Mouse (Mus musculus) lung, adult 18-20 months (tissue): ENCODE results near the gene Spred3.
"Not testable (repeated sequence)": the region's sequence is repeated elsewhere in the genome, so short reads cannot be mapped to it uniquely, and the experiment has no call there.

Experiments used
- DNase-seq, 2 experiments: peaks; one replicate each; pipeline ENCODE4 v3.0.0; 2022; ENCODE audit warnings: mixed read lengths in 2 of 2

The Spred3 gene

GRCm38 (mm10) chr7:29168791-29169230 lies 1.4 kb downstream of the Spred3 start:
- no peak for DNase-seq

- no peak for DNase-seq
Observed at GRCm38 (mm10) chr7:29168121-29168695, 2.0 kb downstream of the Spred3 start.

DNA sequence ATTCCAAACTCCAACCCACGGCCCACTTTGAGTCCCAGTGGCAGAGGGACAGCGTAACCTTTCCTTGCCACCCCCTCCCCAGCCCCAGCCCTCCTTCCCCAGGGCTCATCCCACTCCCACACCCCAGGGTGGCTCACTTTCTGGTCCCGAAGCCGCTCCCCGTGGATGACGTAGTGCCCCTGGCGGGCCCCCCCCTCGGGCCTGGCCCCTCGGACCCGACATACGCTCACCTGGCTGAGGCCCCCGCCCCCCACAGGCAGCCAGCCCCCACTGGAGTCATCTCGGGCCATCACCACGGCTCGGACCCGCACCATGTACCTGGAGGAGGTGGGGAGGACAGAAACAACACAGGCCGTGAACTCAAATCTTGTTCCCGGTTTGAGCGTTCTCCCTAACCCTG lies 2.6 kb downstream of the Spred3 start:
- DNase-seq, result no peak

DNA sequence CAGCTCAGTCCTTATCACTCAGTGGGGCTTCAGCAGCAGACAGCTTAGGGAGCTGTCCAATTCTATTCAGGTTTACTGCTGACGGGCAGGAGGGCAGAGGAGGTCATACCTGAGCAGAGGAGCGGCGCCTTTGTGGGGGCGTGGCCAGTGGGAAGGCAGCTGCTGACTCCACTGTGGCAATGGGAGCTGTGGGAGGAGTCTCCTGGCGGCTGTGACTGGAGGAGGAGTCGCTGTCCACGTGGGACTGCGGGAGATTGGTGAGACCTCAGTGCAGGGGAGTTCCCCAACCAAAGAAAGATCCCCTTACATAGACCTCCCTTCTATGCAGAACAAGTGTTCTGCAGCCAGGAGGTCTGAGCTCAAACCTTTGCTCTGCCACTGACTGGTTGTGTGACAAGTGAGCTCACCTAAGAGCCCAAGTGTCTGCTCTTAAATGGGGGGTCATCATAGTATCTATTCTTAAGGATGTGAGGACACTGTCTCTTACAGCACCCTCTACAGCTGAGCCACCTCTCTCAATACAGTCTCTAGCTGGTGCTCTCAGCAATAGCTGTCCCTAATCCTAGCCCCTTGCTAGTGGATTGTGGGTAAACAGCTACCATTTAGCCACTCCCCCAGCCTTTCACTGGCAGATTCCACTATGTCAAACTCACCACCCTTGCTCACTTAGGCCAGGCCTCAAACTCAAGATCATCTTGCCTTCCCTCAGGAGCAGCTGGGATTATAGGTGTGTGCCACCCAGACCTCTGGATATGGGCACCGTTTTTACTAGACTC lies 7.3 kb downstream of the Spred3 start:
- peak; percentile 85 to 91 for DNase-seq

- peak in 1 of 2 experiments; percentile 41 for DNase-seq
Observed at GRCm38 (mm10) chr7:29162294-29162693, 7.9 kb downstream of the Spred3 start.

- no peak for DNase-seq
Observed at GRCm38 (mm10) chr7:29158264-29158663, 11.9 kb downstream of the Spred3 start.

DNA sequence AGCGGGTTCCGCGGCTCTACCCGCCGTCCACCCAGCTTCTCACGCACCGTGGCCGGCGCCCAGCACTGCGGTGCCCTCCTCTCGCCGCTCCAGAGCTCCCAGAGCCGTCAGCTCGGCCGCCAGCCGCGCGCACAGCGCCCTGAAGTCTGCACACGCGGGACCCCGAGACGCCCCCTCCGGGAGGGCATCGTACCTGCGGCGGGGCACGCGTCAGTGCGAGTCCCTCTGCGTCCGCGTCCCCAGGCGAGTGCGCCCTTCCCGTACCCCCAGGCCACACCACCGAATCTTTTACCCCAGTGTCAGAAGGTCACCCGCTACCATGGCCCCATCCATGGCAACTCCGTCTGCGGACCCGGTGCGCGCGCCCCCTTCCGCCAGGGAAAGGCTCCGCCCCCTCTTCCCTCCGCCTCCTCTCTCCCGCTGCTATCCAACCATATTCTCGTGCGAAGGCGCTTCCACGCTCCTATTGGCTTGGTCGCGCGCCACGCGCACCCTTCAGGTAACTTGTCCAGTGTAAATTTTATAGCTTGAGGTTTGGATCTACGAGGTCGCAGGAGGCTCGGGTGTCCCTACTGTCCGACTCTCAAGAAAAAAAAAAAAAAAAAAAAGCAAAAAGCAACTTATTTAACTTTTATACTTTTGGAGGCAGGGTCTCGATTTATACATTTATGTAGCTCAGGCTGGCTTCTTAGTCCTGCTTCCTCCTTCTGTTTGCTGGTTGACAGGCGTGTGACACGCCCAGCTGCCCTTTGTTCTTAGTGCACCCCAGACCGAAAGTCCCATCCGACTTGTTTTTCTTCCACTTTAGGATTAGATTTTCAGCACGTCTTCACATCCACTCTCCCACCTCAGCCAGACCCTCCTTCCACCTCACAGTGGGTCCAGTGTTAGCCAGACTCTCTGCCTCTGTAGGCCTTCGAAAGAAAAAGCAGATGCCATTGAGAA lies 14.1 kb downstream of the Spred3 start, which contains the start of gene Fam98c:
TSS of gene Fam98c (minus strand) at position 397 of the 945 bp plus-strand sequence.
- peak; percentile 90 to 91 for DNase-seq

GRCm38 (mm10) chr7:29155196-29155837 lies 14.9 kb downstream of the Spred3 start:
- peak; percentile 89 to 92 for DNase-seq

- no peak for DNase-seq
Observed at GRCm38 (mm10) chr7:29154018-29154720, 16.0 kb downstream of the Spred3 start.

DNA sequence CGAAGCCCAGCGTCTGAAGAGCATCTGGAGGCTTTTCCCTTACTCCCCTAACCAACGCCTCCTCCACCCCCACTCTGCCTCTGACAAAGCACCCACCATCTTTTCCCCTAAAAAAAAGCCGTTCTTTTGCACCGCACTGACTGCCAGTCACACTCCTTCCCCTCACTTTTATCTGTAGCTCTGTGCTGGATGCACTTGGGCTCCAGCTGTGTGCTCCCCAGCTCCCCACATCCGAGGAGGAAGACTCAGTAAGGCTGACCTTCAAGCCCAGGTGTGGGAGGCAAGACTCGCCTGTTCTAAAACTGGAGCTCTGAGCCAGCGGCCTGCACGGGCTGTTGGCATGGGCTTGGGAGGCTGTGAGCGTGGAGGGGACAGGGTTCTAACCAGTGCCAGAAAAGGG lies 18.7 kb downstream of the Spred3 start:
- DNase-seq, result no peak

GRCm38 (mm10) chr7:29148771-29149170 lies 21.4 kb downstream of the Spred3 start:
- no peak for DNase-seq

GRCm38 (mm10) chr7:29146625-29147367 lies 23.4 kb downstream of the Spred3 start:
- no peak for DNase-seq

GRCm38 (mm10) chr7:29144006-29144405 lies 26.2 kb downstream of the Spred3 start:
- DNase-seq, result peak in 1 of 2 experiments; percentile 50

DNA sequence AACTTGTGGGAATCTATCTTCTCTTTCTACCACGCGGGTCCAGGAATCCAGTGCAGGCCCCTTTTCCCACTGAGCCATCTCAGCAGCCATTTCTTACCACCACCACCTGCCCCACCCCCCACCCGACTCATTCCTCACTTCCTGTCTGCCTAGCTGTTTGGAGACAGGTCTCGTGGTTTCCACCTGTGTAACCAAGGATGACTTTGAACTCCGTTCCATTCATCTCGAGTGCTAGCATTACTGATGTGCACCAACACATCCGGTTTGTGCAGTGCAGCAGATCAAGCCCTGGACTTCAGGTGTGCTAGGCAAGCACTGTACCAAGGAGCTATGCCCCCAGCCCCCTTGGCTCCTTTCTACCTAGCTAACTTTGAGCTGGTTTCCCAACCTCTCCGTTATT lies 28.8 kb downstream of the Spred3 start:
- DNase-seq, result no peak

DNA sequence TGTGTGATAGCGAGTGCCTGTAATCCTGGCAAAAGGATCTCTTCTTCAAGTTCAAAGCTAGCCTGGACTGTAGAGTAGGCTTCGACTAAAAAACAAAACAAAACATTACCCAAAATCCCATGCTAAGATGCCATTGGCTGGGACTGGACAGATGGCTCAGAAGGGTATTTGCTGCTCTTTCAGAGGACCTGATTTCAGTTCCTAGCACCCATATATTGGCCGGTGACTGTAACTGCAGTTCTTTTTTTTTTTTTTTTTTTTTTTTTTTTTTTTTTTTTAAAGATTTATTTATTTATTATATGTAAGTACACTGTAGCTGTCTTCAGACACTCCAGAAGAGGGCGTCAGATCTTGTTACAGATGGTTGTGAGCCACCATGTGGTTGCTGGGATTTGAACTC lies 31.0 kb downstream of the Spred3 start:
- DNase-seq, result not testable (repeated sequence)

- DNase-seq, result no peak
Observed at GRCm38 (mm10) chr7:29137429-29137828, 32.8 kb downstream of the Spred3 start.

GRCm38 (mm10) chr7:29134693-29135386 lies 35.4 kb downstream of the Spred3 start, which contains the start of gene Rasgrp4:
TSS of gene Rasgrp4 (plus strand) at chr7:29134851.
- peak; percentile 33 to 49 for DNase-seq

DNA sequence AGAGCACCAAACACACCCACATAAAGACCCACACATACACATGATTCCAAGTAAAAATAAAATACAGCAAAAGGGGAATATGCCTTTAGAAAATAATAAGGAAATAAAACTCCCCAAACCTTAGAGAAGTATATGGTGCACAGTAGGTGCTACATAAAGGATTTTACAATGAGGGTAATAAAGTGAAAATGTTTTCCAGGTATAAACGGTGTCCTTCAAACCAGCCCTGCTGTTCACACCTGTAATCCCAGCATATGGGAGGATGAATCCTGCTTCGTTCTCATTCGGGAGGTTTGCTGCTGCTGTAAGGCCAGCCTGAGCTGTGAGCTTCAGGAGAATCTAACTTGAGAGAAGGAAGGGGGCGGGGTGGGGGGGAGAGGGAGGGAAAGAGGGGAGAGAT lies 36.0 kb downstream of the Spred3 start:
- no peak for DNase-seq

GRCm38 (mm10) chr7:29128725-29129124 lies 41.5 kb downstream of the Spred3 start:
- DNase-seq, result no peak

DNA sequence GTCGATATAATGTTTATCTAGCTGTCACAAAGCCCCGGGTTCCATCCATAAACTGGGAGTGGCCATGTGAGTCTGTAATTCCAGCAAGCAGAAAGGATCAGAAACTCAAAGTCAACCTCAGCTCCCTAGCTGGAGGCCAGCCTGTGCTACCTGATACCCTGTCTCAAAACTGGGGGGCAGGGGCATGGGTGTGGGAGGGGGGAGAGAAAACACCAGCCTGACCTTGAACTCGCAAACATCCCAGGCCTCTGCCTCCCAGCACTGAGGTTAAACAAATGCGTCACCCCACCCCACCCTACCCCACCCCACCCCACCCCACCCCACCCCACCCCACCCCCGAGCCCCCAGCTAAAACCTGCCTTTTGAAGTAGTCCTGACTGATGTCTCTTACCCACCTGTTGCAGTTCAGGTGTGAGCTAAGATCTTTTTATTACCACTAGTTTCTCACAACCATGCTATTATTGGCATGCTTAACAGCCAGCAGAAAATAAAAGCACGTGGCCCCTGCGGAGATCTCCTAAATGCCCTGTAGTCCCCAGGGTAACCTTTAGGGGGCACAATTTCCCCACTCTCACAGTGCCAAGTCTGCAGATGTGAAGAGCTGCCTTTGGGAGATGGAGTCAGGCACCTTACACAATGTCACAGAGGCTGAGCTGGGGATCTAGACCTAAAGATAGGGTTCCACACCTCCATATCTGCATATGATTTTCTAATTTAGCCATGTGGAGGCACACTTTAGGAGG lies 43.9 kb downstream of the Spred3 start:
- DNase-seq, result peak; percentile 65 to 79
